Mouse (Mus musculus) c-Kit-positive CD71-positive TER-119-negative erythroid progenitor cells, embryonic 14.5 days (primary cell): ENCODE measurements around the gene Klhl42.

ENCODE experiments used
- DNase-seq: peaks from one replicate; pipeline ENCODE4 v3.0.0-alpha.2; 2013; ENCODE audit warnings: low read depth

Gene Klhl42

GRCm38 (mm10) chr6:147151069-147151468 lies 59.9 kb downstream of the Klhl42 start:
- no peak for DNase-seq

- no peak for DNase-seq
These were observed 60.7 kb downstream of the Klhl42 start for GRCm38 (mm10) chr6:147151839-147152238.

GRCm38 (mm10) chr6:147155085-147155484 lies 63.9 kb downstream of the Klhl42 start:
- no peak for DNase-seq

- no peak for DNase-seq
These were observed 70.8 kb downstream of the Klhl42 start for GRCm38 (mm10) chr6:147161818-147162584.
